Mouse (Mus musculus) Patski (cell line): ENCODE measurements at regions not wholly inside any gene's neighbourhood (a gene's known extent, or its start where the extent isn't known, plus 50 kb on each side); places are given as distances from the start of the nearest gene placed in this dataset.

Source experiments
- ATAC-seq: fragments of 100-300 bp; one replicate; pipeline ENCODE4 v1.8.0; 2021
- CTCF ChIA-PET: fragments of 350-600 bp; sonication (Branson Sonifier 250); formaldehyde crosslinking; loops from one replicate; lab custom pipeline; 2022; ENCODE audit warnings: inconsistent platforms; lab: Charles Lee
- POLR2A ChIA-PET: fragments of 350-600 bp; sonication (Branson Sonifier 250); formaldehyde crosslinking; loops from one replicate; lab custom pipeline; 2022; ENCODE audit warnings: antibody characterized with exemption, inconsistent platforms; lab: Charles Lee
- DNase-seq: peaks from one replicate; pipeline ENCODE4 v3.0.0-alpha.2; 2011; ENCODE audit warnings: low read depth, low spot score
- H3K27me3 ChIP-seq: fragments of 371-371 bp; one replicate; pipeline ENCODE4 v1.5.1; 2021
- CTCF ChIP-seq: fragments of 100-300 bp; IDR thresholded peaks from one replicate; pipeline ENCODE4 v1.5.1; 2021
- in situ Hi-C: fragments of 300-500 bp; cut with MboI; formaldehyde crosslinking; loops from 3 replicates; pipeline ENCODE4 v1.11.1; 2018; ENCODE audit warnings: low pct_unique_long_range_greater_than_20kb, mixed read lengths

- ATAC-seq (peak; percentile 92), DNase-seq (peak; percentile 94)
- in situ Hi-C loops: no loop called here
- no peaks in the 10 kb centered on the region for H3K27me3 ChIP-seq
- ChIA-PET POLR2A (interaction anchor here (0.5 to 2.0 kb wide), 4 partner anchors 10 to 30 kb away, joined by 3 to 7 read pairs (median 5); no protein-coding TSS in a partner anchor), CTCF (interaction anchor here (0.9 to 2.7 kb wide), 7 partner anchors 9 to 229 kb away, joined by 3 to 10 read pairs (median 6); no protein-coding TSS in a partner anchor)
- no peak for TF ChIP-seq CTCF
These were observed 58.0 kb upstream of the Map4k3 start for GRCm38 (mm10) chr17:80786061-80786851.

- ATAC-seq (no peak), DNase-seq (no peak)
- TF ChIP-seq CTCF: no peak
- ChIA-PET POLR2A (interaction anchor here (0.6 to 2.2 kb wide), 5 partner anchors 11 to 58 kb away, joined by 3 to 7 read pairs (median 6); no protein-coding TSS in a partner anchor), CTCF (interaction anchor here (0.9 to 2.7 kb wide), 7 partner anchors 10 to 90 kb away, joined by 3 to 10 read pairs (median 5); no protein-coding TSS in a partner anchor)
- in situ Hi-C loops: no loop called here
- H3K27me3 ChIP-seq: no peaks in the 10 kb centered on the region
These were observed 57.2 kb upstream of the Map4k3 start for GRCm38 (mm10) chr17:80785476-80785875.

GRCm38 (mm10) chr17:80785049-80785448, 56.8 kb upstream of the Map4k3 start:
- H3K27me3 ChIP-seq: no peaks in the 10 kb centered on the region
- ATAC-seq (no peak), DNase-seq (no peak)
- in situ Hi-C loops: no loop called here
- ChIA-PET POLR2A (interaction anchor here (0.6 to 2.2 kb wide), 4 partner anchors 12 to 58 kb away, joined by 4 to 7 read pairs (median 6); no protein-coding TSS in a partner anchor), CTCF (interaction anchor here (0.8 to 2.7 kb wide), 10 partner anchors 10 to 91 kb away, joined by 3 to 10 read pairs (median 4); no protein-coding TSS in a partner anchor)
- TF ChIP-seq CTCF: no peak

- CTCF ChIA-PET: interaction anchor here (0.9 to 1.6 kb wide), 2 partner anchors 12 kb away, joined by 3 read pairs; no protein-coding TSS in a partner anchor
These were observed 53.9 kb upstream of the Map4k3 start for GRCm38 (mm10) chr17:80782233-80782632.

GRCm38 (mm10) chr17:80781621-80782020, 53.3 kb upstream of the Map4k3 start:
- no peak for ATAC-seq
- CTCF ChIA-PET: interaction anchor here (0.9 to 1.6 kb wide), 2 partner anchors 11 to 13 kb away, joined by 3 read pairs; no protein-coding TSS in a partner anchor
- in situ Hi-C loops: no loop called here
- POLR2A ChIA-PET: no interaction called here
- no peaks in the 10 kb centered on the region for H3K27me3 ChIP-seq
- TF ChIP-seq CTCF: no peak
- DNase-seq: no peak

More at GRCm38 (mm10) chr17:80782233-80782632, 53.9 kb upstream of the Map4k3 start:
- in situ Hi-C loops: no loop called here
- no peak for DNase-seq
- no peaks in the 10 kb centered on the region for H3K27me3 ChIP-seq
- POLR2A ChIA-PET: no interaction called here
- no peak for ATAC-seq
- TF ChIP-seq CTCF: no peak

GRCm38 (mm10) chr17:80780303-80780702, 52.0 kb upstream of the Map4k3 start:
- ATAC-seq (no peak), DNase-seq (no peak)
- POLR2A ChIA-PET: interaction anchor here (0.8 kb wide), 1 partner anchor 23 kb away, joined by 3 read pairs; no protein-coding TSS in a partner anchor
- no peaks in the 10 kb centered on the region for H3K27me3 ChIP-seq
- CTCF ChIA-PET: no interaction called here
- in situ Hi-C loops: no loop called here
- no peak for TF ChIP-seq CTCF

GRCm38 (mm10) chr17:80779782-80780181, 51.5 kb upstream of the Map4k3 start:
- ChIA-PET CTCF (no interaction called here), POLR2A (interaction anchor here (0.8 kb wide), 1 partner anchor 23 kb away, joined by 3 read pairs; no protein-coding TSS in a partner anchor)
- no peak for TF ChIP-seq CTCF
- H3K27me3 ChIP-seq: no peaks in the 10 kb centered on the region
- DNase-seq: no peak
- in situ Hi-C loops: loop anchor here (10.0 kb wide), 1 partner anchor 115 kb away; no protein-coding TSS in a partner anchor
- ATAC-seq: no peak
